Mouse (Mus musculus) midbrain, embryonic 11.5 days (tissue): Measurements from ENCODE around the gene Mfap1b. TPM values are rescaled to one million over a fixed set of nuclear protein-coding genes. Genes with fewer than 3 reads are reported as not detected.

ENCODE experiments used
- ATAC-seq: fragments of 200-750 bp; cut with Nextera tagmentation; 2 replicates; pipeline ENCODE4 v1.8.0; 2017; ENCODE audit warnings: moderate TSS enrichment, moderate library complexity; ENCODE audit not compliant: low FRiP score
- DNase-seq: peaks from one replicate; pipeline ENCODE4 v3.0.0; 2015; ENCODE audit warnings: low spot score; ENCODE audit errors: missing footprints
- H3K27ac ChIP-seq: fragments of 300-500 bp; sonication (generic); 2 replicates; pipeline ENCODE4 v1.5.1; 2014; ENCODE audit warnings: low read depth, low read length
- H3K27me3 ChIP-seq: fragments of 300-500 bp; sonication (generic); 2 replicates; pipeline ENCODE4 v1.6.1; 2014; ENCODE audit warnings: mild to moderate bottlenecking, low read length, moderate library complexity, mixed read lengths; ENCODE audit not compliant: control insufficient read depth, insufficient read depth
- H3K36me3 ChIP-seq: fragments of 300-500 bp; sonication (generic); 2 replicates; pipeline ENCODE4 v1.6.1; 2014; ENCODE audit warnings: mild to moderate bottlenecking, low read length, moderate library complexity, mixed read lengths; ENCODE audit not compliant: control insufficient read depth, insufficient read depth
- H3K4me1 ChIP-seq: fragments of 300-500 bp; sonication (generic); 2 replicates; pipeline ENCODE4 v1.6.1; 2014; ENCODE audit warnings: low read length; ENCODE audit not compliant: control insufficient read depth, insufficient read depth
- H3K4me2 ChIP-seq: fragments of 300-500 bp; sonication (generic); 2 replicates; pipeline ENCODE4 v1.6.1; 2014; ENCODE audit warnings: mild to moderate bottlenecking, moderate library complexity
- H3K4me3 ChIP-seq: fragments of 300-500 bp; sonication (generic); 2 replicates; pipeline ENCODE4 v1.5.1; 2014; ENCODE audit warnings: low read depth, low read length
- H3K9ac ChIP-seq: fragments of 300-500 bp; sonication (generic); 2 replicates; pipeline ENCODE4 v1.6.1; 2014; ENCODE audit warnings: low read length
- H3K9me3 ChIP-seq: fragments of 300-500 bp; sonication (generic); 2 replicates; pipeline ENCODE4 v1.6.1; 2016; ENCODE audit warnings: low read length; ENCODE audit not compliant: control insufficient read depth
- WGBS: fragments of 180-500 bp; shearing (Covaris S2); extraction: QIAGEN DNeasy Blood & Tissue Kit; methylation state at CpG from one replicate; pipeline ENCODE4 v1.1.7; 2014; 5-methylcytosine and 5-hydroxymethylcytosine counted together
- polyA plus RNA-seq: library from polyadenylated mRNA; unstranded; fragments of >200 nt; fragmentation: Nextera tagmentation; extraction: Ambion mirVana; gene quantifications from 2 replicates; pipeline ENCODE4 v1.2.1, GENCODE M21; 2014

Mfap1b gene
- polyA plus RNA-seq, 1 experiment from 2014 or later = 69.1 TPM

DNA sequence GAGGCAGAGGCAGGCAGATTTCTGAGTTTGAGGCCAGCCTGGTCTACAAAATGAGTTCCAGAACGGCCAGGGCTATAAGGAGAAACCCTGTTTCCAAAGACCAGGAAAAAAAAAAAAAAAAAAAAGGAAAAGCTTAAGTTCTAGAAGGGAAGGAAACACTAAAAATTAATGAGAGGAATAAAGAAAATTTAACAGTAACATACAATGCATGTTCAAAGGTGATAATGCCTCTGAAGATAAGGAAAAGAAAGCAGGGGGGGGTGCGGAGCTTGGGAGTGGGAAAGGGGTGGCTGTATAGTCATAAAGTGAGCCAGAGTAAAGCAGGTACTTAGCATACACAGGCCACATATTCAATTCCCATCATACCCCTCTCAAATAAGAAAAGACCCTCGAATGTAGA is 28.8 kb downstream of the Mfap1b start:
- ATAC-seq = no peak
- no peak overlapping the region for H3K27ac ChIP-seq
- no peak overlapping the region for H3K4me2 ChIP-seq
- no peak overlapping the region for H3K9ac ChIP-seq
- DNase-seq = no peak
- WGBS = 87% methylated on average over 3 of the region's 3 CpGs
- H3K27me3 ChIP-seq = peaks cover 22% of the 10 kb centered on the region
- no peaks in the 10 kb centered on the region for H3K36me3 ChIP-seq
- H3K9me3 ChIP-seq = no peaks in the 10 kb centered on the region
- H3K4me3 ChIP-seq = no peak overlapping the region
- peaks cover 12% of the 10 kb centered on the region for H3K4me1 ChIP-seq

DNA sequence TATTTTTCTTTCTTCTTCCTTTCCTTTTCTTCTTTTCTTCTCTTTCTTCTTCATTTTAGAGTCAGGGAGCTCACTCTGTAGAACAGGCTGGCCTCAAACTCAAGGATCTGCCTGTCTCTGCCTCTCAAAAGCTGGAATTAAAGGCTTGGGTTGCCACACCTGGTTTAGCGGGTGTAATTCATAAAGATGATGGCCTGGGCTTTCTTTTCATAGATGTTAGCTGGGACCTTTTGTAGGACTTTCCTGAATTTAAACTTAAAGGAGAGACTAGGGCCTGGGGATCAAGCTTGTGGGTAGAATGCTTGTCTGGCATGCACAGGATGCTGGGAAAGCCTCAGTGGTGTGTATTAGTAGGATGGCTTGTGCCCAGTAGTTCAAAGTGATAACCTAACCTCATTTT is 29.7 kb downstream of the Mfap1b start, which contains the start of gene Ell3:
TSS of gene Ell3 (minus strand) at position 101 of the 400 bp plus-strand sequence.
- DNase-seq (no peak), ATAC-seq (no peak)
- Histone ChIP-seq H3K27ac (no peak within 1 kb of the TSS), H3K36me3 (no peaks in the 10 kb centered on the region), H3K9ac (no peak within 1 kb of the TSS), H3K4me1 (peaks cover 11% of the 10 kb centered on the region), H3K4me3 (no peak within 1 kb of the TSS), H3K27me3 (peaks cover 22% of the 10 kb centered on the region), H3K9me3 (no peaks in the 10 kb centered on the region), H3K4me2 (no peak within 1 kb of the TSS)
- WGBS = 78% methylated on average over 1 of the region's 1 CpGs

DNA sequence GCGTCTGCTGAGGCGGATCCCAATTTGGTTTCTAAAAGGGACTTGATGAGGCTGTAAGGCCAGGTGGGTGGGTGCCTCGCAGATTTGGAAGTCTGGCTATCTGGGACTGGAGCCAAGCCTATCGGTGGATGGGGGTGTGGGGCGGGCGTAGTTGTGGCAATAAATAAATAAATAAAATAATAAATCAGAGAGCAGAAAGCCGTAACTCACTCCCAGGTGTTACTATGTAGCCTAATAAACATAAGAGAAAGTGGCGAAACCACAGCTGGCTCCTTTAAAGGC is 30.9 kb downstream of the Mfap1b start:
- ATAC-seq (no peak), DNase-seq (no peak)
- Histone ChIP-seq H3K4me3 (no peak overlapping the region), H3K9ac (no peak overlapping the region), H3K27ac (no peak overlapping the region), H3K4me2 (peak overlapping the region; percentile 63; the same call in 1 of the 2 replicates), H3K9me3 (no peaks in the 10 kb centered on the region), H3K4me1 (peaks cover 9% of the 10 kb centered on the region), H3K27me3 (peaks cover 22% of the 10 kb centered on the region), H3K36me3 (peaks cover 4% of the 10 kb centered on the region; the same call in 1 of the 2 replicates)
- WGBS = 22% methylated on average over 8 of the region's 8 CpGs

DNA sequence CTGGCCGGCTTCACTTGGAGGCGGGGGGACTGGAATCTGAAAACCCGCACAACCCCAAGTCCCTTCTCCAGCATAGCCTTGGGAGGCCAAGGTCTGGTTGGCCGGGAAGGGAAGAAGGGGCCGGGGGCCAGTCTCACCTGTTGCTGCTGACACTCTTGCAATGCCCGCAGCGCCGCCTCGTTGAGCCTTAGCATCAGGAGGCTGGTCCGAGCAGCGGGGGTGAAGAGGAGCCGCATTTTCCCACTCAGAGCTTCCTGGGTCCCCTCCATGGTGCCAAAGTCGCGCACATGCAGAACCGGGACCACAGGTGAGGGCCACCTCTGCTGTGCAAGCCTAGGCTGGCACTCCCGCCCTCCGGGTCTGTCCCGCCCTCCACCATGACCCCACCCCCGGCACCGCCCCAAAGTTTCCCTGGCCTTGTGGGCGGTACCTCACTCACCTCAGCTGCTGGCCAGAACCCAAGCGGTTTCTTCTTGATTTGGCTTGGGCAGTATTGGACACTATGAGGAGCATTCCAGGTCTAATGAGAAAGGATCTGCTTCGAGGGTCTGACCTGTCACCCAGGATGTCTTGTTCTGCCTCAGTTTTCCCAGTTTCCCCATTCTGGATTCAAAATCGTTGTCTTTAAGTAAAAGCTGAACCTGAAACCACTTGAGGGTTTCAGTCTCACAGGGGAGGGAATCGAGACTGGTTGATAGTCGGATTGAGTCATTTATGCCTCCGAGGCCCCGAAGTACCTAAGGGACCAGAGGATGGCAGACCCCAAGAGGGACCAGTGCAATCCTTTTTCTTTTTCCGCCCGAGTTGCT is 31.4 kb downstream of the Mfap1b start:
- H3K4me3 ChIP-seq = peak overlapping the region; percentile 33
- H3K9ac ChIP-seq = peak overlapping the region; percentile 40
- peaks cover 22% of the 10 kb centered on the region for H3K27me3 ChIP-seq
- H3K9me3 ChIP-seq = no peaks in the 10 kb centered on the region
- no peak overlapping the region for H3K27ac ChIP-seq
- ATAC-seq = peak; percentile 69; the same call in 1 of the 2 replicates
- peak overlapping the region; percentile 63 for H3K4me2 ChIP-seq
- WGBS = 2% methylated on average over 30 of the region's 30 CpGs
- DNase-seq = peak; percentile 90
- peaks cover 7% of the 10 kb centered on the region; the same call in 1 of the 2 replicates for H3K36me3 ChIP-seq
- peaks cover 9% of the 10 kb centered on the region for H3K4me1 ChIP-seq

DNA sequence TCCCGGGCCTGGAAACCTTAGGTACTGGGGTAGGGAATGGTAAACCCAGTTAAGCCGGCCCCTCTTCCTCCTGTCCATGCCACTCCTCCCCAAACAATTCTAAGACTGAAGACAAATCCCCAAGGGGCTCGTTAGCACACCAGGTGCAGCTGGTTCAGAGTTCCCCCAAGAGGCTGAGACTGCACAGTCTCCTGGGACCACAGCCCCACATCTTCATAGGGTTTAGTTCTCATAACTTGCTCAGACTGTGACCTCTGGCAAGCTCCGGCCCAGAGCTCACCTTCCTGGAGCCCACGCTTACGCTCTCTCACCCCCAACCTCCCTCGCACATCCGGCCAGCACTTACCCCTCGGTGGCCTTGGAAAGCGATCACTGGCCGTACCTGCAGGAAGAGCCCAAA is 32.1 kb downstream of the Mfap1b start:
- Histone ChIP-seq H3K27me3 (peaks cover 22% of the 10 kb centered on the region), H3K4me2 (peak overlapping the region; percentile 63), H3K4me1 (peaks cover 9% of the 10 kb centered on the region), H3K27ac (no peak overlapping the region), H3K4me3 (peak overlapping the region; percentile 33; the same call in 1 of the 2 replicates), H3K9me3 (no peaks in the 10 kb centered on the region), H3K36me3 (peaks cover 11% of the 10 kb centered on the region; the same call in 1 of the 2 replicates), H3K9ac (peak overlapping the region; percentile 40; the same call in 1 of the 2 replicates)
- 9% methylated on average over 11 of the region's 11 CpGs for WGBS
- ATAC-seq = no peak
- DNase-seq = no peak

DNA sequence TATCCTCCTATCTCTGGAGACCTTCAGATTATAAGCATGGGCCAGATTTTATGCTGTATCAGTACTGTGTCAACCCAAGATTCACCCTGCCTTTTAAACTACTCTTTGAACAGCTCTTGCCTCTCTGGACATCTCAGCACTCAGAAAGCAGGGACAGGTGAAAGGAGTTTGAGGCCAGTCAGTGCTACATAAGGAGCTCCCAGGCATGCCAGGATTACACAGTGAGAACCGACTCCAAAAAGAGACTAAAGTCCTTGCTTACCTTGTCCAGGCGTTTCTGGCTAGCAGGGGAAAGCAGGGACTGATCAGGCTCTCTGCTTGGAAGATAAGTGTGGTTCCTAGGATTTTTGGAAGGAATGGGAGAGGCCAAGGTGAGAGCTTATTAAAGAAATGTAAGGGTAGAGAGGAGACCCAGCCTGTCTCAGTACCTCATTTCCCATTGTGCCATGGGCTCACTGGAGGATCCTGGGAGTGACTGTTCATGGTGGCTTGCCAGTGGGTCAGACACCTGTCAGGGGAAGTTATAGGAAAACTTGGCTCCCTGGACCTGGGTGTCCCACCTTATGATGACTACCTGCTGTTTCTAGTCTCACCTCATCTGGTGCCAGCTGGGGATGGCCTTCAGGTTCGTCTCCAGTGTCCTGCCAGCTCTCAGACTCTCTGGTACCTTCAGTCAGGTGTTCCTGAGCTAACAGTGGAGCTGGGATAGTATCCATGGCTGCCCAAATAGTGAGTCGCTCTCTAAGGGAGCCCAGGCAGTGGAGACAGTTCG is 32.8 kb downstream of the Mfap1b start:
- peaks cover 22% of the 10 kb centered on the region for H3K27me3 ChIP-seq
- peaks cover 12% of the 10 kb centered on the region; the same call in 1 of the 2 replicates for H3K36me3 ChIP-seq
- 54% methylated on average over 5 of the region's 5 CpGs for WGBS
- peaks cover 9% of the 10 kb centered on the region for H3K4me1 ChIP-seq
- no peak overlapping the region for H3K27ac ChIP-seq
- H3K9ac ChIP-seq = no peak overlapping the region
- DNase-seq (no peak), ATAC-seq (no peak)
- H3K4me2 ChIP-seq = no peak overlapping the region; the same call in 1 of the 2 replicates
- H3K4me3 ChIP-seq = no peak overlapping the region
- no peaks in the 10 kb centered on the region for H3K9me3 ChIP-seq

DNA sequence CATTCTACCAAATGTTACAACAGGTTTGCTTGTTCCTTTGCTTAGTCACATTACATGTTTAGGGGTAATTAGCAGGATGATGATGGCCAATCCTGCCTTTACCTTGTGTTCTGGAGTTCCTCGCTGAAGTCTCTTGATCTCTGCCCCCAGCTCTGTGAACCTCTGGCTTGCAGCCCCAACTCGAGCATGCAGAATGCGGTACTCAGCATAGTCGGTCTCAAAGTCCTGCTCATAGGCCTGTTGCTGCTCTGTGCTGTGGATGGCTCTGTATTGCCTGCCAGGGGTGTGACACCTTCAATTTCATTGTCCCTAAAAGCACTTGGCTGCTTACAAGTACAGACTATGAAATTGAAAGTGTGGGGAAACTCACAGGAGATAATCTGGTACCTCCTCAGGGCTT is 34.1 kb downstream of the Mfap1b start:
- 76% methylated on average over 4 of the region's 4 CpGs for WGBS
- H3K36me3 ChIP-seq = peaks cover 20% of the 10 kb centered on the region; the same call in 1 of the 2 replicates

DNA sequence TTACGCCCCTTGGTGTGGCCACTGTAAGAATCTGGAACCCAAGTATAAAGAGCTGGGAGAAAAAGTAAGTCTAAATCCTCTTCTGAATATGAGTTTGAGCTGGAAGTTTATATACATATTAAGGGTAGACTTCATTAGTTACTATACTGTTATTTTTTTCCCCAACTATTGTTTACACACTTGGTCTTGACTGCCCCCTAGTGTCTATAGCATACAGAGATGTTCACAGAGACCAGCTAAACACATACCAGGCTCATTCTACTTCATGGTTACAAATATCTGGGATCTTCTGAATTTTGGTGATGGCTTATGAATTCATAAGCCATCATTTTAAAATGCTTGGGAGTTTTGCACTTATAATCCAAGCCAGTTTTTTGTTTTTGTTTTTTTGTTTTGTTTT is 39.0 kb downstream of the Mfap1b start:
- no peak for ATAC-seq

More for the DNA sequence above, 34.1 kb downstream of the Mfap1b start:
- DNase-seq (no peak), ATAC-seq (no peak)
- Histone ChIP-seq H3K9ac (no peak overlapping the region), H3K9me3 (no peaks in the 10 kb centered on the region), H3K4me1 (peaks cover 9% of the 10 kb centered on the region), H3K27ac (no peak overlapping the region), H3K27me3 (peaks cover 22% of the 10 kb centered on the region), H3K4me2 (no peak overlapping the region), H3K4me3 (no peak overlapping the region)

DNA sequence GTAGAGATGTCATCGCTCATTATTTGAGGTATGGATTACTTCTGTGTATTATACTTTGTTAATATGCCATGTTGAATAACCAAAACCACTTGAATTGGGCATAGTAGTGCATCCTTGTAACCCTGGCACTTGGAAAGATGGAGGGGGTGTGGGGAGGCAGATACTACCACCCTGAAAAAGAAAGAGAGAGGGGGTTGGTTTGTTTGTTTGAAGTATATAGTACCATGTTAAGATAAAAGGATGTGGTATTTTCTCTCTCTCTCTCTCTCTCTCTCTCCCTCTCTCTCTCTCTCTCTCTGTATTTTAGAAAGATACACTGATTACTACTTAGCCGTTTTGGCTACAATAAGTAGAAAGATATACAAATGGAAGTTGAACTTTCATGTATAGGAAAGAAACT is 48.0 kb downstream of the Mfap1b start:
- peaks cover 30% of the 10 kb centered on the region for H3K36me3 ChIP-seq

More for the DNA sequence above, 39.0 kb downstream of the Mfap1b start:
- Histone ChIP-seq H3K27ac (no peak overlapping the region), H3K9ac (no peak overlapping the region), H3K27me3 (no peaks in the 10 kb centered on the region), H3K36me3 (peaks cover 53% of the 10 kb centered on the region), H3K9me3 (no peaks in the 10 kb centered on the region), H3K4me2 (no peak overlapping the region), H3K4me3 (no peak overlapping the region), H3K4me1 (no peaks in the 10 kb centered on the region)
- WGBS = 100% methylated on average over 1 of the region's 1 CpGs
- no peak for DNase-seq

More for the DNA sequence above, 48.0 kb downstream of the Mfap1b start:
- H3K9me3 ChIP-seq = no peaks in the 10 kb centered on the region
- ATAC-seq (no peak), DNase-seq (peak; percentile 21)
- no peak overlapping the region for H3K4me2 ChIP-seq
- H3K4me3 ChIP-seq = no peak overlapping the region
- no peak overlapping the region for H3K27ac ChIP-seq
- no peaks in the 10 kb centered on the region for H3K4me1 ChIP-seq
- WGBS = 93% methylated on average over 2 of the region's 2 CpGs
- H3K27me3 ChIP-seq = no peaks in the 10 kb centered on the region
- no peak overlapping the region for H3K9ac ChIP-seq
